Mouse (Mus musculus) heart, postnatal 14 days (tissue): ENCODE results near the gene Has1. TPM values are rescaled to one million over a fixed set of nuclear protein-coding genes. Genes with fewer than 3 reads are reported as not detected.

Experiments
- DNase-seq, 2 experiments: peaks; one replicate each; pipeline ENCODE4 v3.0.0; 2021 to 2022
- intact Hi-C: fragments of 180-260 bp; cut with DNase I; formaldehyde crosslinking; loops from one replicate; pipeline ENCODE4 v1.15.1; 2025
- microRNA-seq, 2 experiments: library from miRNA; unstranded; fragments of <30 nt; microRNA quantifications; one replicate each; pipeline ENCODE4 v1.2.0; 2021 to 2022
- total RNA-seq, 2 experiments: library from RNA; stranded (reverse); gene quantifications; 2 replicates each; pipeline ENCODE4 v1.2.3; 2021

Has1 gene
- total RNA-seq, 2 experiments from 2014 or later = 0.69 to 0.98 TPM

GRCm38 (mm10) chr17:17823612-17824336, 31.2 kb downstream of the Has1 start:
- intact Hi-C loops = loop anchor here (10.0 kb wide), 1 partner anchor 199 kb away; the partner anchor contains the start of gene Lnpep

DNA sequence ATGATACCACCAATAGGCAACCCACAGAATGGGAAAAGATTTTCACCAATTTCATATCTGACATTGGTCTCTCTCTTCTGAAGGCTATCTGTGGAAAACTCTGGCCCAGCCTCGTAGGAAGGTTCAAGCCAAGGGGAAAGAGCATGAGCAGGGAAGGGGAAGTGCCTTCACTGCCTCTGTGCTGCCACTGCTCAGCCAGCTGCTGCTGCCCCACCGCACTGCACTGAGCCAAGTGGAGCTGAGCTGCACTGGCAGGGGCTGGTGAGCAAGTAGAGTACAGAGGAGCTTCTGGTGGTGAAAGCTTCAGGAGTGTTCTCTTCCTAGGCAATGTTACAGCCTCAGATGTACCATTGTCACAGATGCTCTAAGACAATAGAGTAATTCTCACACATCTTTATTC, 59.5 kb downstream of the Has1 start:
- no peak for DNase-seq
- intact Hi-C loops = no loop called here

More at GRCm38 (mm10) chr17:17823612-17824336, 31.2 kb downstream of the Has1 start:
- no peak for DNase-seq

Small RNA genes within 50 kb of the gene (microRNA-seq; reads per million reads assigned to microRNA genes)
- gene Gm25927 (0 reads per million in 2 experiments), gene Mir125a (11,288 to 12,046 reads per million in 2 experiments), gene Mir99b (8,587 to 8,650 reads per million in 2 experiments), gene Mirlet7e (0 reads per million in 2 experiments)

Other genes with a start within 250 kb of the Has1 start
- 100 to 1,000 TPM; 163 to 164 TPM for gene Lnpep, start 230.2 kb downstream of the Has1 start, total RNA-seq
- gene Vmn2r90, start 151.5 kb downstream of the Has1 start, total RNA-seq = not detected
- gene Spaca6, start 28.0 kb downstream of the Has1 start, total RNA-seq = 10 to 100 TPM; 14.9 to 23.6 TPM
- not detected for gene Fpr1, start 28.7 kb upstream of the Has1 start, total RNA-seq
- gene Fpr2, start 32.6 kb upstream of the Has1 start, total RNA-seq = under 1 TPM in 1 of 2 experiments, not detected in 1; 0.20 TPM
- gene Fpr3, start 32.6 kb upstream of the Has1 start, total RNA-seq = not detected
- gene Fpr-rs4, start 166.5 kb upstream of the Has1 start, total RNA-seq = not detected
- gene Vmn2r124, start 194.2 kb upstream of the Has1 start, total RNA-seq = not detected
- gene Vmn2r91, start 229.8 kb upstream of the Has1 start, total RNA-seq = not detected